Mouse (Mus musculus) c-Kit-positive CD71-positive TER-119-positive erythroid progenitor cells, embryonic 14.5 days (primary cell): ENCODE measurements around the gene Twistnb.

Source experiments
- DNase-seq: peaks from one replicate; pipeline ENCODE4 v3.0.0-alpha.2; 2013; ENCODE audit warnings: low spot score

Gene Twistnb

DNA sequence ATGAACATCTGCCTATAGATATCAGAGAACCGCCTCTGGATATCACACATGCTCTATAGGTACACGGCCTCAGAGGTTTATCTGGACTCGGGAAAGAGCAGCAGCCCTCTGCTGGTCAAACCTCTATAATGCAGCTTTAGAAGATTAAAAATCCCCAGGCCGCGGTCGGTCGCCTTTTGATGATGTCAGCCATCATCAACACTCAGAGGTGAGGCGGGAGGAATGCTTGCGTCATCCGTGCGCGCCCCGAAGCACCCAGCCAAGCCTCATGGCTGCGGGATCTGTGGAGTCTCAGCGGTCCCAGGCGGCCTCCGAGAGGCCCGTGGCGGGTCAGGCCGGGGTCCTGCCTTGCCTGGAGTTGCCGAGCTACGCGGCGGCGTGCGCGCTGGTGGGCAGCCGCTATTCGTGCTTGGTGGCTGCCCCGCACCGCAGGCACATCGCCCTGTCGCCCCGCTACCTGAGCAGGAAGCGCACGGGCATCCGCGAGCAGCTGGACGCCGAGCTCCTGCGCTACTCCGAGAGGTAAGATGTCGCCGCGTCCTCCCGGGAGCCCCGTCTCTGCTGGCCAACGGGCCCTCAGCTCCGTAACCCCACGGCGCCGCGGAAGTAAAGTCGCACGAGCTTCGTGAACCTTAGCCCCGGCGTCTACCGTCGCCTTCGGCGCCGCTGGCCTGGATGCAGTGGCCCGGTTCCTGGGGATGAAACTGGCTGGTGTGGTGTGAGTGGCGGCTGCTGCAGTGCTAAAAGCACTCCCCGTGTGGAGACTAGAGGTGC is at the start of gene Twistnb:
Twistnb (plus strand) TSS at position 249 of the 774 bp plus-strand sequence.
- DNase-seq = peak; percentile 98

DNA sequence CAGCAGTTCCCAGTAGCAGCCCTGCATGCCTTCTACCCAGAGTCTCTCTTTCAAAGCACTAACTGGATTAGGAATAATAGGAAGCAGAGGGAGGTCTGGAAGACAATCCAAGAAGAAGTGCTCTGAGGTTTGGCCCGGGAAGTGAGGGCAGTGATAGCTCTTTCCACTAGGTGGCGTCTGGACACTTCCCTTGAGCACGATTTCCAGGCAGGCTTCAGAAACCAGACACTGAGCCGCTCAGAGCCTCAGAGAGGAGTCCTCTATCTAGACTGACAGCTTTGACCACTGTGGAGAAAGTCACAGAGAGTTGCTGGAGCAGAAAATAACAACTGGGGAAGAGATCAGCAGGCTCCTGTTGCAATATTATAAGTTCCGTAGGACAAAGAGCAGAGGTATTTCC is 40.6 kb upstream of the Twistnb start:
- DNase-seq = peak; percentile 48

DNA sequence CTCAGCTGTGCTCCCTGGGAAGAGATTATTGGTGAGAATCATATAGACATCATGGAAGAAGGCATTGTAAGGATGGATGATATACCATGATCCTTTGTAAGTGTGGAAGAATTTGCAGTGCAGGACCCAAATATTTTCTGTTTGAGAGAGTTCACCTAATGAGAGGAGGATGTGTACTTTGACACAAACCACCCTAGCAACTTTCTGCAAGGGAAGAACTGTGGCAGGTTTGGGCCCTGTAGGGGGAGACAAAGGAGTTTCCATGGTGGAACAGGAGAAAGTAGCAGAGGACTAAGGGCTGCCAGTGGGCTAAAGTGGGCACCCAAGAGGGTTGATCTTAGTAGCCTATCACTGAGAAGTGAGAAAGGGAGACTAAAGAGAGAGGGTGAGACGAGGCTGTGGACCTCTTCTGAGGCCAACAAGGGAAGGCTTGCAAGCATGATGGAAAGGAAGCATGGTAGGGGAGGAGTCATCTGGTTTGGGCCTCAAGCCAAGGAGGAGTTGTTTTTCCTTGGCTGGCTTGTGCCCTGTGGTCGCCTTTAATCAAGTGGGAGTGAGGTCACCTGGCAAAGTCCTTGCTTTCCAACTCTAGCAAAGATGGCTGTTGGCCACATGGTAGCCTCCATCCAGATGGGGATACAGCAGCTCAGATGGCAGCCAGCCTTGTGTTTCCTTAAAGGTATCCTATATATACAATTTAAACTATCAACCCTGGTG is 38.4 kb upstream of the Twistnb start:
- DNase-seq = no peak

DNA sequence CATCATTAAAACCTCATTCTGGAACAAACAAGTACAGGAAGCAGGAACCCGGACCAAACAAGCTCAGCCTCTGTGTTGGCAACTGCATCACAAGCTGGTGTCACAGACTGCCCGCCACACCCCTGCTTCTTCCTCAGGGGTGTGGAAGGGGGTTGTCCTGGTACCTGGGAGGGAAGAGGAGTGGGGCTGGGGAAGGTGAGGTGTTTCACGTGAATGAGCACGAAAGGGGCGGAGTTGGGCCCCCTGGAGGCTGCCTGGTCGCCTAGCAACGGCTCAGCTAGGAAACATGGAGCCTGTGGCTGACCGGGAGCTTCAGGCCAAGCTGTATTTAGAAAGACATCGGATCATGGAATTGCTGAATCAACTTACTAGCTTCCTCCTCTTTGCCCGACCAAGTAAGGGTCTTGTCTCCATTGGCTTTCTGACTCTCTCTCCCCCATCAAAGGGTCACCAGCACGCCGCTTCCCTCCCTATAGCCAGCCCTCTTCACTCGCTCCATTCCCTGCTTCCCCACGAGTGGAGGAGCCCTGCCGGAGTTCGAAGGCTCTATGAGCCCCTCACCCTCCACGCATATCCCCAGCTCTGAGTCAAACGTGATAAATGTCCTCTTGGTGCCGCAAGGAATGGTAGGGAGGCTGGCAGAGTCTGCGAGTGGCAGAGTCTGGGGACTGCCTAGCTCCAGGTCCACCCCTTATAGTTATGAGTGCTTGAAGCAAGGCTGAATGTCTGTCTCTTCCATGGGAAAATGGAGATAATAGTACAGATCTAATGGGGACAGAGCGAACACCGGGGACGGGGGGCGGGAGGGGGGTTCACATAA is 34.4 kb upstream of the Twistnb start, which contains the start of gene Efcab10:
Efcab10 (plus strand) TSS at position 51 of the 820 bp plus-strand sequence.
- no peak for DNase-seq

DNA sequence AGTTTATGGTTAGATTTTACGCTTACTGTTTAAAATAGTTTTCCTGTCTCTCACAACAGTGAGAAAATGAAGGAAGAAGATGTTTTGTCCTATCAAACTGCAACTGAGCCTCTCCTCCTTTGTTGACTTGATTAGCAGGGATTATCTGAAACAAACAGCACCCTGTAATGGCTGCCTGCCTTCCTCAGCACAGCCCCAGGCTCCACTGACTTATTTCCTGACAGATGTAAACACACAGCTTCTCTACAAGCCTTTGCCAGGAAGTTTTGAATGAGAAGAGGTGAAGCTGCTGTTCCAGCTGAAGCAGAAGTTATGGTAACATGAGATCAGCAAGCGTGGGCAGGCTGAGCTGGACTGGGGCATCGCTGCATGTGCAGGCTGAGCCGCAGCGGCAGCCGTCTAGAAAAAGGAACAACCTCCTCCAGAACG is 26.2 kb upstream of the Twistnb start:
- no peak for DNase-seq

DNA sequence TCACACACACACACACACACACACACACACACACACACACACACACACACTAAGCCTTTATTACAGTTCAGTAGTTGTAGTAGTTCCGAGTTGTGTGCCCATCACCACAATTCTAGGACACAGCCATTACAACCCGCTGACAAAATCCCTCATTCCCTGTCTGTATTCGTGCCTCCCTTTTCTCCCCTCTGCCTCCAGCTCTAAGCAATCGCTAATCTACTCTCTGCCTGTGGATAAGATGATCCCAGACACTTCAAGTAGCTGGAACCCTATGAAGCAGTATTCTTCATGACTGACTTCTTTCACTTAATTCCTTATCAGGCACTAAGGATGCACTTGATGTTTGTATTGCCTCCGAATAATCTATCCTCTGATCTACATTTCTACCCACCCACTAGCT is 24.4 kb upstream of the Twistnb start:
- DNase-seq = no peak

DNA sequence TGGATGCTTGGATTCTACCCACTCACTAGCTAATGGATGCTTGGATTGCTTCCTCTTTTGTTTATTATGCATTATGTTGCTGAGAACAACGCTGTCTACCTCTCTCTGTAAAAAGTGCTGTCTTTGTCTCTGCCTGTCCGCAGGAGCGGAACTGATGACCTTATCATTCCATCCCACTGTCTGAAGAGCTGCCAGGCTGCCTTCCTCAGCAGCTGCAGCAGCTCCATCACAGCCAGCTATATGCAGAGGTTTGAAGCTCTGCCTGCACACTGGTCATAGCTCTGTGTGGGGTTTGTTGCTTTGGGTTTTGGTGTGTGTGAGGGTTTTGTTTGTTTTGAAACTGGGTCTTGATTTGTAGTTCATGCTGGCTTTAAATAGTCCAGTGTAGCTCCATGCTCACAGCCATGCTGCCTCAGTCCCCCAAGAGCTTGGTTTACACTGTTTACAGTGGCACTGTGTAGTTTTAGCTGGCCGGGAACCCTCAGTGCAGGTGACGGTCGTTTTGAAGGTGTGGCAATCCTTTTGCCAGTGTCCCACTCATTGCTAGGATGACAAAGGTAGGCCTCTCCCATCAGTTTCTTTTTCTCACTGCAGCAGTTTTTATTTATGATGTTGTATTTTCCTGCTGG is 23.9 kb upstream of the Twistnb start:
- DNase-seq = no peak

DNA sequence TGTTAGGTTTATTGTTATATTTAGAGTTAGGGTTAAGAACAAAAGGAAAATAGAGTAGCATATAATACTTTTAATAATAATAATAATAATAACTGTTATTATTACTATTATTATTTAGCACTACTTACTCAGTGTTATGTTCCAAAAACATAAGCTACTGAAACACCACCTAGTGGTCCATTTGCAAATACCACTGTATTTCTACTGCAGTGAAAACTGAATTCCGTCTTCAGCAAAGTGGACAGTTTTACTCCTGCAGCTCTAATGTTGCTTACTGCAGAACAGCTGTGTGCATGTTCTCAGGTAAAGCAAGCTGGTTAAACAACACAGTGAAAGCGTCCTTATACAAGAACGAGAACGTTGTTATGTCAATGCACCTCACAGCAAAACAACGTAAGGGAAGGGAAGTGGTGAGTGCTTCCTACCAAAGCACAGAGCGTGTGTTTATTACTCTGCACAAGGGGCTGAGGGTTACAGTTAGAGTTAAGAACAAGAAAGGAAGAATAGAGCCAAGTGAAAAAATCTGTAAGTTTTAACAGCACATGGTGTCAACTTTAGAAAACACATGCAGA is 17.8 kb upstream of the Twistnb start:
- no peak for DNase-seq

DNA sequence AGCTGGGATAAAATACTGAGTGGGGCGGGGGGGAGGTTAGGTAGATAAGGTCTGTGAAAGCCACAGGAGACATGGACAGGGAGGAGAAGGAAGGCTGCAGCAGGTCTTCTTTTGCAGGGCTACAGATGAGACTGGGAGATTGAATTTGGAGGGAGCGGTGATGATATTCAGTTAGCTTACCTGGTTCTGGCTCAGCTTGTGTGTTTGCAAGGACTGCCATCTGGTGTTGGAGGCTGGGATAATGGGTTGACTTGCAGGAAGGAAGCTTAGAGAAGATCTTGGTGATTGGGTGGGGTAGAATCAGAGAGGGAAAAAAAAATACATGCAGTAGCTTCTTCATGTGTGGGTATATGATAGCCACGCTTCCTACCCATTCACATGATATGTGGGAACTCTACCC is 5.1 kb upstream of the Twistnb start:
- no peak for DNase-seq

DNA sequence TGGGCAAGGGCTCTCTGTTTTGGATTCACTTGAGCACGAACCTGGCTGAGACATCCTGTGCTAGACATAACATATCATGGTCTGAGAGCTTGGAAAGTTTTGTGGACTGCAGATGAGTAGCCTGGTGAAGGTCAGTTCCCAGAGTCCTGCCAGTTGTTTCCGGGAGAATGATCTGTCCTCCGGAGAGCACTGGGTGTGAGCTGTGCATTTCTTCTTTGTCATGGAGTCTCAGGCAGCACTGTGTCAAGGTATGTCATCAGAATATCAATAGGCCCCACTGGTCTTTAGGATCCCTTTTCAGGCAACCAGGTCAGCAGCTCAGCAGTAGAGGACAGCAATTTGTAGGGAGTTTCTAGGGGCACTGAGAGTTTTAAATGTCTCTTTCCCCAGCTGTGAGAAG is 2.1 kb upstream of the Twistnb start:
- DNase-seq = no peak

DNA sequence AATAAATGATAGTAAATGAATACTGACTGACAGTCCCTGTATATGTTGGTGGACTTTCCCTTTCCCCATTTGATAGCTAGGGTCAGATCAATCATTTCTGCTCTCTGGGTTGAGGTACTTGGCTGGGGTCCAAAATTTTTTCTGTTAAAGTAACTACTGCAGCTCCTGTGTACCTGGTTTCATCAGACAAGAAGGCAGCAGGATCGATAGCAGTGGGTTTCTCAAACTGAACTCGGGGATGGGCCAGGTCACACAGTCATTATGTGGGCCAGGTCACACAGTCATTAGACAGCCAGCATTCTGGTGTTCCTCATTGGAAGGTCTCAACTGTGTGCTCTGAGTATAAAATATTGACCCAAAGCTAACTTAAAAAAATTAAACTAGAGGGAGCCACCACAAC is 1.7 kb upstream of the Twistnb start:
- no peak for DNase-seq

DNA sequence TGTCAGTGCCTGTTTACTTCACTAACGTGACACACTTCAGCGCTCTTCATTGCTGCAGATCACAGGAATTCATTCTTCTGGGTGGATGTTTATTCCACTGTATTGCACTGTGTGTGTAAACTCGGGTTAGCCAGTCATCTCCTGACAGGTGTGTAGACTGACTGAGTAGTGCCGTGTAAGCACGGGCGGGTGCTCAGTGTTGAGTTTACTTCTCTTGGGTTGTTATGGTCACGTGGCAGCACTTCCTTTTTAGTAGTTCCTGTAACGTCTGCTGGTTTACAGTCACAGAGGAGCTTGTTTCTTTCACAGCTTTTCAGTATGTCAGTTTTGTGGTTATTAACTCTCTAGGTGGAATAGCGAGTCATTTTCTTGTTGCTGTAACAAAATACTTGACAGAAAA is 4.4 kb downstream of the Twistnb start:
- no peak for DNase-seq

DNA sequence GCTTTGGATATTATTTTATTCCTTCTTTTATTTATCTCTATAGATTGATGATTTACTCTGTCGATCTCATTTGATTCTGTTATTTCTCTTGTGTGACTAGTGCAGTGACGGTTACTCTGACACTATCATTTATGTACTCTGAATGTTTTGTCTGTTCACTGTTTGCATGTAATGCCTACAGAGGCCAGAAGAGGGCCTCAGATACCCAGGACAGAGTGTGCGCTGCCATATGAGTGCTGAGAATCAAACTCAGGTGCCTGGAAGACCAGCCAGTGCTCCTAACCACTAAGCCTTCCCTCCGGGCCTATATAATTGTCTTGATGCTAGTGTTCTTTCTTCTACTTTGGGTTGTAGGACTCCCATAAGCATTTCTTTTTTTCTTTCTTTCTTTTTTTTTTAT is 5.3 kb downstream of the Twistnb start:
- no peak for DNase-seq

DNA sequence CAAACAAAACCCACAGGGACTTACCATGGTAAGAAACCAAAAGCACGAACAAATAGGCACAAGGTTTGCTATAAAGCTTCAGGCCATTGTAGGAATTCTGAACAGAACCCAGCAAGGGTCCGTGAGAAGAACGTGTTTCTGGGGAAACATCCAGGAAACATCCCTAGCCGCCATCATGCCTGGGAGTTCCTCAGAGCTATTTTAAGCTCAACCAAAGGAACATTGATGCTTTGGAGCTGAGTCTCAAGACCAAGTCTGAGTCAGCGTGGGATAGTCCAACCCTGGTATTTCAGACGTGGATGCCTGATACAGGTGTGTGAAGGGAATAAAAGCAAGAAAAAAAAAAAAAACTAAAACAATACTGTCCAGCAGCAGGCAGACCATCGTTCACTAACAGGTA is 26.0 kb downstream of the Twistnb start:
- DNase-seq = no peak

DNA sequence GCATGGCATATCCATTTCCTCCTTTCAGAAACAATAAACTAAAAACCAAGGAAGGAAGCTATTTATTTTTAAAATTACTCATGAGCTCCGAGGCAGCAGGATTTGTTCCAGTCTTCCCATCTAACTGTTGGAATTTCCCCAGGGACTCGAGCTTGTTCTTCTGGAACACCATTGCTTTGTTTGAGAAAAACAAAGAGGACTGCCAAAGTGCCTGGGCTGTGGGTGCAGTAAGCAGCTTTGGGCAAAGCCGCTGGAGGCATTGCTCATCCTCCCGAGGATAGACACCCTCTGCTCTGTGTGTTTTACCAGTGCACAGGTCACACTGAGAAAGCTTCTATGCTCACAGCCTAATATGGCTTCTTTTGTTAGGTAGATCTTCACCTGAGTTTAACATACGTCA is 26.8 kb downstream of the Twistnb start:
- DNase-seq = no peak

DNA sequence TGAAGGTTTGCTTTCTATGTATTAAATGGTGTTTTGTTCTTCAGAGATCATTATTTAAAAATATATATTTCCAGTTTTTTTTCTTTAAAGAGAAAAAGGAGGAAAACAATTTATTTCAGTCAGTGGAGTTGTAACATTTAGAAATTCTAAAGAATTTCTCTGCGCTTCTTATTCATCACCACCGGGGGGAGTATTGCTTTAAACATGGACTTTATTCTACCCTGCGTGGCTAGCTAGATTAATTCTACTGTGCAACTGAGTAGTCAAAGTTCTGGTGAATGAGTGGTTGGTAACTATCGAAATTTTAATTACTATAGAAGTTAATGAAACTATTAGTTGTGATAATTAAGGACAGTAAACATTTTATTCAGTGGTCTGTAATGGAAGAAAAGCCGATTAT is 51.5 kb downstream of the Twistnb start:
- no peak for DNase-seq

DNA sequence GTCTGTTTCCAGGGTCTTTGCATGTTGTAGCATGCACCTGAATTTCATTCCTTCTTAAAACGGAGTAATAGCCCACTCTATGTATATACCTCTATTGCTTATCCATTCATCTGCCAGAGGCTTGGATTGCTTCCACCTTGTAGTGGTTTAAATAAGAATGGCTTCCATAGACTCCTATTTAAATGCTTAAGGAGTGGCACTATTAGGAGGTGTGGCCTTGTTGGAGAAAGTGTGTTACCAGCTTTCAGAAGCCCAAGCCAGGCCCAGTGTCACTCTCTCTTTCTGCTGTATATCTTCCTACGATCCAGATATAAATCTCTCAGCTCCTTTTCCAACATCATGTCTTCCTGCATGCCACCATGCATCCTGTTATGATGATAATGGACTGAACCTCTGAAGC is 53.5 kb downstream of the Twistnb start:
- no peak for DNase-seq
